Mouse (Mus musculus) intestine, postnatal 0 days (tissue): ENCODE results near the gene Pde8b. TPM values are rescaled to one million over a fixed set of nuclear protein-coding genes. Genes with fewer than 3 reads are reported as not detected.

Source experiments
- ATAC-seq: fragments of 200-750 bp; cut with Nextera tagmentation; 2 replicates; pipeline ENCODE4 v1.8.0; 2017; ENCODE audit warnings: mild to moderate bottlenecking, moderate TSS enrichment, moderate library complexity
- H3K27ac ChIP-seq: fragments of 300-500 bp; sonication (generic); 2 replicates; pipeline ENCODE4 v1.5.1; 2014; ENCODE audit warnings: mild to moderate bottlenecking, low read depth, low read length, moderate library complexity
- H3K27me3 ChIP-seq: fragments of 300-500 bp; sonication (generic); replicated peaks from 2 replicates; pipeline ENCODE4 v1.6.1; 2014; ENCODE audit warnings: low read length, mixed read lengths; ENCODE audit not compliant: control insufficient read depth, insufficient read depth
- H3K36me3 ChIP-seq: fragments of 300-500 bp; sonication (generic); 2 replicates; pipeline ENCODE4 v1.6.1; 2014; ENCODE audit warnings: mild to moderate bottlenecking, moderate library complexity; ENCODE audit not compliant: control insufficient read depth, insufficient read depth
- H3K4me1 ChIP-seq: fragments of 300-500 bp; sonication (generic); replicated peaks from 2 replicates; pipeline ENCODE4 v1.6.1; 2014; ENCODE audit warnings: antibody characterized with exemption, low read length, mixed read lengths; ENCODE audit not compliant: control insufficient read depth, insufficient read depth
- H3K4me2 ChIP-seq: fragments of 300-500 bp; sonication (generic); replicated peaks from 2 replicates; pipeline ENCODE4 v1.6.1; 2014; ENCODE audit warnings: low read depth, mild to moderate bottlenecking, moderate library complexity
- H3K4me3 ChIP-seq: fragments of 300-500 bp; sonication (generic); 2 replicates; pipeline ENCODE4 v1.5.1; 2014; ENCODE audit warnings: low read depth, low read length
- H3K9ac ChIP-seq: fragments of 300-500 bp; sonication (generic); 2 replicates; pipeline ENCODE4 v1.6.1; 2014; ENCODE audit warnings: mild to moderate bottlenecking, low read depth, low read length
- H3K9me3 ChIP-seq: fragments of 300-500 bp; sonication (generic); 2 replicates; pipeline ENCODE4 v1.6.1; 2016; ENCODE audit warnings: mixed run types; ENCODE audit not compliant: control insufficient read depth
- CTCF ChIP-seq: sonication (generic); IDR thresholded peaks from 2 replicates; pipeline ENCODE4 v1.5.1; 2016; ENCODE audit warnings: low read depth, mild to moderate bottlenecking, control low read depth, antibody characterized with exemption, moderate library complexity
- WGBS: fragments of 180-500 bp; shearing (Covaris S2); extraction: QIAGEN DNeasy Blood & Tissue Kit; methylation state at CpG from one replicate; pipeline ENCODE4 v1.1.7; 2014; 5-methylcytosine and 5-hydroxymethylcytosine counted together
- polyA plus RNA-seq: library from polyadenylated mRNA; unstranded; fragments of >200 nt; fragmentation: Nextera tagmentation; extraction: Ambion mirVana; gene quantifications from 2 replicates; pipeline ENCODE4 v1.2.1, GENCODE M21; 2015

The Pde8b gene
- polyA plus RNA-seq, 1 experiment from 2014 or later: 6.2 TPM

DNA sequence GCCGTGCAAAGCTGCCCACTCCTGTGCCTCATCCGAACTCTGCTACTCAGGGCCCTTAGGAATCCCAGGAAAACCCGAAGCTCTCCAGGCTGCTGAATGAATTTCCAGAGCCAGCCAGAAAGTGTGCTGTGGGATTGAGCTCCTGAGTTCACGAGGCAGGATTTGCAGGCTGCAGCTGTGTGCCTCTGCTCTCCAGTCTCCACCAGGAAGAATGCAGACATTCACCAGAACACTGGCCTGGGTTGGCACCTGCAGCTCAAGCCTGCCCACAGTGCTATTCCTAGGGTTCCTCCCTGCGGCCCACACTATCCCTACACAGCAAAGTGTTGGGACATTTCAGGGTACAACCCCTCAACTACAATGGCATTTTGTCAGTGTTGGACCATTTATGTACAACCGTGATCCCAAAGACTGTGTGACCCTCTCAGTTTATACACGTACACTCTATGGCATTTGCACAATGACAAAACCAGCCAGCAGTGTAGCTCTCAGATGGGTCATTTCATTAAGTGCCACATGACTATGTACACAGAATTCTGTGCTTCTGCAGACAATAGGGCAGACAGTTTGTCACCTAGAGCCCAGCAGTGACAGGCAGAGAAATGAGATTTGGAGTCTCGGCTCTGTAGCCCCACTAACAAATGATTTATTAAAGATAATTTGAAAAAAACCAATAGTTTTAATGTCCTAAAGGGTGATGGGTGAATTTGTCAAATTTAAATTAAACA, 176.5 kb downstream of the Pde8b start:
- H3K9ac ChIP-seq: no peak overlapping the region
- WGBS: 65% methylated on average over 8 of the region's 8 CpGs
- TF ChIP-seq CTCF: no peak
- H3K9me3 ChIP-seq: no peaks in the 10 kb centered on the region
- H3K27ac ChIP-seq: no peak overlapping the region
- no peaks in the 10 kb centered on the region for H3K27me3 ChIP-seq
- H3K36me3 ChIP-seq: no peaks in the 10 kb centered on the region
- H3K4me3 ChIP-seq: no peak overlapping the region
- H3K4me2 ChIP-seq: no peak overlapping the region
- no peaks in the 10 kb centered on the region for H3K4me1 ChIP-seq
- no peak for ATAC-seq

DNA sequence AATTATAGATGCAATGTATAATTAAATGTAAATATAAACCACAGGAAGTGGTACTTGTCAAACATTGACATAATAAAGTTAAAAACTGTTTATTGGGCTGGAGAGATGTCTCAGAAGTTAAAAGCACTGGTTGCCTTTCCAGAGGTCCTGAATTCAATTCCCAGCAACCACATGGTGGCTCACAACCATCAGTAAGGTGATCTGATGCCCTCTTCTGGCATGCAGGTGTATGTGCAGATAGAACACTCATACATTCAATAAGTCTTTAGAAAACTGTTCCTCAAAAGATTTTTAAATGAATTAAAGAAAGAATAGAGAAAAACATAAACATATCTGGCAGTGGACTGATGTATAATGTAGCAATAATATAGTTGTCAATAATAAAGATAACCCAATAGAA, 179.9 kb downstream of the Pde8b start:
- no peak for ATAC-seq
- no peak overlapping the region for H3K27ac ChIP-seq
- H3K36me3 ChIP-seq: no peaks in the 10 kb centered on the region
- H3K4me1 ChIP-seq: no peaks in the 10 kb centered on the region
- no peak overlapping the region for H3K4me2 ChIP-seq
- peak; percentile 40 for TF ChIP-seq CTCF
- no peak overlapping the region for H3K9ac ChIP-seq
- no peaks in the 10 kb centered on the region for H3K27me3 ChIP-seq
- no peaks in the 10 kb centered on the region for H3K9me3 ChIP-seq
- H3K4me3 ChIP-seq: no peak overlapping the region

DNA sequence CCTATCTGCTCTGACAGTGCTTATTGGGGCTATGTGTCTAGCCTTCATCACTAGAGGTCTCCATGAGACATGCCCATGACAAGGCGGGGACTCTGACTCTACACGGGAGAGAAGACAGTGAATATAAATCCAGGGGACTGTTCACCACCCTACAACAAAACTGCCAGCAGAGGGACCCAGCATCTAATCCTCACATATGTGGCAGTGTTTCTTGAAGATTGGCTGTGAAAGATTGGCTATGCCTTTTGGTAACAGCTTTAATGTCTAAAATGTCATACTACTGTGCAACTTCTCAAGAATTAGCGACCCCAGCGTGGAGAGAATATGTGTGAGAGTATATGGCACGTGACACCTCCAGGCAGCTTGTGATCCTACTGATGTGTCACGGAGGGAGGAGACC, 182.3 kb downstream of the Pde8b start:
- WGBS: 64% methylated on average over 6 of the region's 6 CpGs
- peak; percentile 69 for TF ChIP-seq CTCF
- no peak for ATAC-seq
- H3K4me2 ChIP-seq: no peak overlapping the region
- H3K27ac ChIP-seq: no peak overlapping the region
- H3K36me3 ChIP-seq: no peaks in the 10 kb centered on the region
- no peaks in the 10 kb centered on the region for H3K4me1 ChIP-seq
- H3K4me3 ChIP-seq: no peak overlapping the region
- no peaks in the 10 kb centered on the region for H3K27me3 ChIP-seq
- H3K9me3 ChIP-seq: no peaks in the 10 kb centered on the region
- H3K9ac ChIP-seq: no peak overlapping the region

DNA sequence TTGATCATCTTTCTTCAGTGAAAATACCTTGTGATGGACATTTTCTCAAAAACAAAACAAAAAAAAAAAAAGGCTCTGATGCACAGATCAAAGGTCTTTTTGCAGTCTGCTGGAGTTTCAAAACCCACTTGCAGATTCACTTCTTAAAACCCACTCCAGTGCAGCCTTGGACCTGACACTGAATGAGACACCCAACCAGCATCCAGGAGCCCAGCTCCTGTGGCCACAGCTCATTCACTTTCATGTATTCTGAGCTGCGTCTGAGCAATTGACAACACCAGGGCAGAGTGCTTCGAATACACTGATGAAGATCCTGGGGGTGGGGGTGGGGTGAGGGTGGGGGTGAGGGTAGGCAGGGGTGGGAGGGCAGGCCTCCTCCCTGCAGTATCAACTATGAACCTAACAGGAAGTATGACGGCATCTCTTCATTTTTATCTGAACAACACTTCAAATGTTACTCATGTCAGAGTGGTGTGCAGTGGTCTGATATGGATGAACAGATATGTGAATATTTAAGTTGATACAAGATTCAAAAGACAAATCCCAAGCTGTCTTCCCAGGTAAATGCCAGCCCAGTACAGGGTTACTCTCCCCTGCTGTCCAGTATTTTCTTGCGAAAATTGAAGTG, 186.6 kb downstream of the Pde8b start:
- H3K9me3 ChIP-seq: no peaks in the 10 kb centered on the region
- TF ChIP-seq CTCF: no peak
- ATAC-seq: no peak
- no peak overlapping the region for H3K4me3 ChIP-seq
- H3K27me3 ChIP-seq: no peaks in the 10 kb centered on the region
- H3K4me1 ChIP-seq: no peaks in the 10 kb centered on the region
- 68% methylated on average over 4 of the region's 4 CpGs for WGBS
- H3K36me3 ChIP-seq: no peaks in the 10 kb centered on the region
- H3K9ac ChIP-seq: no peak overlapping the region
- no peak overlapping the region for H3K4me2 ChIP-seq
- no peak overlapping the region for H3K27ac ChIP-seq

DNA sequence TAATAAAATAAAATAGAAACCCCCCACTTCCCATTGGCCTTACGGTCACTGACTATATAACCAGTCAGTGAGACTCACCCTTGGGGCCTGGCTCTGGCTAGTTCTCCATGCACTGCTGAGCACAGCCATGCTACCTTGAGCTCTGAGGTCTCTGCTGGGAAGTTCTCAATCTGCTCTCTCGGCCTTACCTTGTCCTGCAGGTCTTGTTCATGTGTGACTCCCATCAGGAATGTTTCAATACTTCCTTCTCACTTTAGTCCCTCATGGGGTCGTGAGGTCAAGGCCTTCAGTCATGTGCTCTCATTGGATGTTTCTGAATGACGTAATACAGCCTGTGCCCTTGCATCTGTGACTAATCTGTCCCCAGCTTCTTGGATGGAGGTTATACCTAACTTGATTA, 191.3 kb downstream of the Pde8b start:
- no peaks in the 10 kb centered on the region for H3K4me1 ChIP-seq
- 75% methylated on average over 4 of the region's 4 CpGs for WGBS
- H3K9me3 ChIP-seq: no peaks in the 10 kb centered on the region
- H3K4me2 ChIP-seq: no peak overlapping the region
- TF ChIP-seq CTCF: no peak
- no peak overlapping the region for H3K9ac ChIP-seq
- H3K27ac ChIP-seq: no peak overlapping the region
- no peak for ATAC-seq
- no peaks in the 10 kb centered on the region for H3K27me3 ChIP-seq
- H3K4me3 ChIP-seq: no peak overlapping the region
- H3K36me3 ChIP-seq: no peaks in the 10 kb centered on the region

DNA sequence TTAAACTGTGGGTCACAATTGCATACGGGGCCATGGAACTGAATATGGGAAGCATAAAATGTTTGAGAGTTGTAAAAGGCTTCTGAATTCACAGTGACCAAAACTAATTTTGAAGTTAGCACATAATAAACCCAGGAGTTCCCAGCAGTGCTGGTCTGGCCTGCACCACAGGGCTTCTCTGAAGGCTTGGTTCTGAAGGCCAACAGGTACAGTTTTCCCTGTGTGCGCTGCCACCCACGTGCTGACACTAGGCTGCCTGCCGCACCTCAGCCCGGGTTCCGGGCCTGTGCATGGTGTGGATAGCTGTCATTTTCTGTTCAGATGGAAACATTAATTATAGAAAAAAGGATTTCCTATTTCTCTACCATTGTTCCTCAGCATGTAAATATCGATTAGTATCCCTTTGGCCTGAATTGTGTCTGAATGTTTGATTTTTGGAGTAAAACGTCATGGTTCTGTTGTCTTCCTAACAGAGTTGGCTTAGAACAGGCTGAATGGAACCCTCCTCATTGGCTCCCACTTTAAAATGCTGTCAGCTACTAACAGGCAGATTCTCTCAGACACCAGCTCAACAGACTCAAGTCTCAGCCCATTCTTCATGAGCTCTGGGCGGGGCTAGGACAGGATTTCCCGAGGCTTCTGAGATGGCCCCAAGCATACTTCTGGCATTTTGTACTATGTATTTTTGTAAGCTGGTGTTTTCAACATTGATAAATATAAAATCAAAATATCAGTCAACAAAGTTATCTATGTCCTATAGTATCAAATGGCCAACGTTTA, 193.4 kb downstream of the Pde8b start:
- 82% methylated on average over 11 of the region's 11 CpGs for WGBS
- H3K27ac ChIP-seq: no peak overlapping the region
- no peak overlapping the region for H3K9ac ChIP-seq
- H3K4me2 ChIP-seq: no peak overlapping the region
- no peak for ATAC-seq
- no peaks in the 10 kb centered on the region for H3K4me1 ChIP-seq
- H3K4me3 ChIP-seq: no peak overlapping the region
- no peak for TF ChIP-seq CTCF
- no peaks in the 10 kb centered on the region for H3K27me3 ChIP-seq
- no peaks in the 10 kb centered on the region for H3K9me3 ChIP-seq
- no peaks in the 10 kb centered on the region for H3K36me3 ChIP-seq
